Mouse (Mus musculus): Measurements from ENCODE around the gene Olfr1322. TPM values are rescaled to one million over a fixed set of nuclear protein-coding genes. Genes with fewer than 3 reads are reported as not detected.

Gene Olfr1322
- total RNA-seq (2021), result not detected
- long read RNA-seq, experiment 1, result 0 reads
- long read RNA-seq, experiment 2, result 0 reads

- DNase-seq, result no peak
Measured at GRCm38 (mm10) chrX:49891383-49891782, at the start of gene Olfr1322. Olfr1322 (minus strand) TSS chrX:49891483.

- DNase-seq, result no peak
Measured at GRCm38 (mm10) chrX:49877651-49878349, 13.5 kb downstream of the Olfr1322 start.

Other genes with a start within 250 kb of the Olfr1322 start
- gene Olfr1320, start 219.2 kb downstream of the Olfr1322 start, total RNA-seq (2021), result not detected
- not detected for gene Olfr1321, start 156.4 kb downstream of the Olfr1322 start, total RNA-seq (2021)
- 1 to 10 TPM; 1.3 to 1.8 TPM for gene Igsf1, start 93.7 kb downstream of the Olfr1322 start, total RNA-seq (2021)
- gene Olfr1323, start 127.9 kb upstream of the Olfr1322 start, total RNA-seq (2021), result not detected